Mouse (Mus musculus) lung, postnatal 14 days (tissue): ENCODE measurements around the gene Id2.

Source experiments
- DNase-seq: peaks from one replicate; pipeline ENCODE4 v3.0.0; 2021

The Id2 gene

GRCm38 (mm10) chr12:25073374-25073773, 23.6 kb downstream of the Id2 start:
- DNase-seq: no peak

GRCm38 (mm10) chr12:25062264-25062663, 34.7 kb downstream of the Id2 start:
- DNase-seq: no peak

GRCm38 (mm10) chr12:25060901-25061300, 36.0 kb downstream of the Id2 start:
- no peak for DNase-seq

GRCm38 (mm10) chr12:25059487-25060200, 37.3 kb downstream of the Id2 start:
- DNase-seq: no peak

- no peak for DNase-seq
These were observed 42.0 kb downstream of the Id2 start for GRCm38 (mm10) chr12:25054963-25055362.

GRCm38 (mm10) chr12:25054511-25054910, 42.4 kb downstream of the Id2 start:
- DNase-seq: no peak

GRCm38 (mm10) chr12:25049253-25049652, 47.7 kb downstream of the Id2 start:
- no peak for DNase-seq

- no peak for DNase-seq
These were observed 52.4 kb downstream of the Id2 start for GRCm38 (mm10) chr12:25044579-25044978.

GRCm38 (mm10) chr12:25044056-25044455, 52.9 kb downstream of the Id2 start:
- DNase-seq: no peak
